Mouse (Mus musculus) layer of hippocampus, postnatal 36 days (tissue): Measurements from ENCODE around the gene Pfdn6. TPM values are rescaled to one million over a fixed set of nuclear protein-coding genes. Genes with fewer than 3 reads are reported as not detected.

Experiments used
- DNase-seq, 2 experiments: peaks; one replicate each; pipeline ENCODE4 v3.0.0; 2022
- total RNA-seq, 2 experiments: library from RNA; stranded (reverse); gene quantifications; 2 replicates each; pipeline ENCODE4 v1.2.3; 2021

Pfdn6 gene
- total RNA-seq, 2 experiments from 2014 or later: 85.6 to 91.8 TPM

DNA sequence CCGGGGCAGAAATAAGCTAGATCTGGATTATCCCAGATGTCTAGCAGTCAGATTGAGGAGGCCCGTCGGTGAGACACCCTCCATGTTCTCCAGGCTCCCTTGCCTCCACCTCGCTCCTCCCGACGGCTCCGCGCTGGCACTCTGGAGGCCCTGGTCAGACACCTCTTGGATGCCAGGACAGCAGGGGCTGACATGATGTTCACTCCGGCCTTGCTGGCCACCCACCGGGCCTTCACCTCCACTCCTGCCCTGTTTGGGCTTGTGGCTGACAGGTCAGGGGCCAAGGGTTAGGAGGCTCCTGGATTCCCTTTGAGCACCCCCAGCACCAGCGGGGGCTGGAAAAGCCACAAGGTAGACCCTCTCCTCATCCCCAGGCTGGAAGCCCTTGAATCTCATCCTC lies 8.2 kb downstream of the Pfdn6 start:
- DNase-seq: no peak

DNA sequence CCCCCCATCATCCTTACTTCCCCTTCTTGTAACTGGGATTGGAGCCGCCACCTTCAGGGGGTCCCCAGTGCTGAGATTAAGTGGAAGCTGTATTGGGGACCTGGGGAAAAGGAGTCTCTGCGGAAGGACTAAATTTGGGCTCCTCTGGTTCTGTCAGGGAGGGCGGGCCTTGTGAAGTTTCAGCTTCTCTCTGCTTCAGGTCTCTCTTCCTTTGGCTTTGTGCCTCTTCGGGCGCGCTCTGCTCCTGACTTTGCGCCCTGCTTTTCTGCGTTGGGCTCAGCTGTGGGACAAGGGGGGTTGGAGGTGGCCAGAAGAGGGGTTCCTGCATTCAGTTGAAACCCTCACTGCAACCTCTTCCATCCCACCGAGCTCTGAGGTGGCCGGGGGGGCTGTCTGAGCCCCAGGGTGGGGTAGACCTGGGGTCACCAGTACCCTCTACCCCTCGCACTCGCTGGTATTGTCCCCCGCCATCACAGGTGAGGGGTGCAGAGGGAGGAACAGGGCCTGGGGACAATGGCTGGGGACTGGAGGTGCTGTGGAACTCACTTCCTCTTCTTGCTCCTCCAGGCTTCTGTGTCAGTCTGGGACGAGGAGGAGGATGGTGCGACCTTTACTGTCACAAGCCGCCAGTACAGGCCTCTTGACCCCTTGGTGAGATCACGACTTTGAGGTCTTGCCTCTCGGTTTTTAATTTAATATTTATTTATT lies 8.8 kb downstream of the Pfdn6 start:
- no peak for DNase-seq

- DNase-seq: peak; percentile 71 to 72
Measured at GRCm38 (mm10) chr17:33930280-33931158, 9.6 kb downstream of the Pfdn6 start.

GRCm38 (mm10) chr17:33929371-33930279 lies 10.5 kb downstream of the Pfdn6 start, which contains the start of gene Rgl2:
Gene Rgl2, plus strand, starts transcription at chr17:33929543.
- DNase-seq: peak; percentile 92 to 94

- DNase-seq: no peak
Measured at GRCm38 (mm10) chr17:33928251-33928947, 11.7 kb downstream of the Pfdn6 start.

- DNase-seq: no peak
Measured at GRCm38 (mm10) chr17:33926207-33926932, 13.8 kb downstream of the Pfdn6 start.

- DNase-seq: no peak
Measured at GRCm38 (mm10) chr17:33925406-33926116, 14.6 kb downstream of the Pfdn6 start.

DNA sequence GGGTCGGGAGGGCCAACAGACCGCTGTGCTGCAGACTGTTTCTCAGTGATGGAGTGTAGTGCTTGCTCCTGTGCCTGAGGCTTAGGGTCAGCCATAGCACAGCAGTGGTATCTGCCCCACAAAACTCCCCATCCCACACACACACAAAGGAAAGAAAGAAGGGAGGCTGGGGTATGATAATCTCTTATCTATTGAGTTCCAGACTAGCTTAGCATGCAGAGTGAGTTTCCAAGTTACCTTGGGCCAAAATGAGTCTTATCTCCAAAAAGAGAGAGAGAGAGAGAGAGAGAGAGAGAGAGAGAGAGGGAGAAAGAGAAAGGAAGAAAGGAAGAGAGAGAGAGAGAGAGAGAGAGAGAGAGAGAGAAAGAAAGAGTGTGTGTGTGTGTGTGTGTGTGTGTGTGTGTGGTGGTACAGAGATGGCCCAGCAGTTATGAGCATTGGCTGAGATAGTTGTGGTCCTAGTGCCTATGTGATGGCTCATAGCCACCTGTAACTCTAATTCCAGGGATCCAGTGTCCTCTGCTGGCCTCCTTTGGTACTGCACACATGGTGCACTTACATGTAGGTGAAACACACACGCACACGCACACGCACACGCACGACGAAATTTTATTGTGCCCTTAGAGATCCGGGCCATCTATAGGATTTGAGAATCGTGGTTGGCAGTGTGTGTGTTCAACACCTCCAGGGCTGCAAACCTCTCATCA lies 15.4 kb downstream of the Pfdn6 start:
- no peak for DNase-seq

DNA sequence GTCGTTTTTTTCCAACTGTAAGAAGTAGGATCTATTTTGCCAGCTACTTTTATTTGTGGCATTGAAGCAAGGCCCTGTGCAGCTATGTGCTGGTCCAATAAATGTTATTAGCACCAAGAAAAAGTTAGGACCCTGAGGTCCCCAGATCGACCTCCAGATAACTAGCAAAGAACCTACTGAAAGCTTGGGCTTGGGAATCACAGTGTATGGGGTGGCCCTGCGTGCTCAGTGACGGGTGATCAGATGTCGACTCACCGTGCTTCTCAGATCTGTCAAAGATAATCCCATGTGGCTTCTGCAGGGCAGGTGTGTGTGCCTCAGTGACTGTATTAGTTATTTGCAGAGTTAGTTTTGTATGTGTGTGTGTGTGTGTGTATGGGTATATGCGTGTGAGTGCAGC lies 18.8 kb downstream of the Pfdn6 start:
- DNase-seq: no peak

DNA sequence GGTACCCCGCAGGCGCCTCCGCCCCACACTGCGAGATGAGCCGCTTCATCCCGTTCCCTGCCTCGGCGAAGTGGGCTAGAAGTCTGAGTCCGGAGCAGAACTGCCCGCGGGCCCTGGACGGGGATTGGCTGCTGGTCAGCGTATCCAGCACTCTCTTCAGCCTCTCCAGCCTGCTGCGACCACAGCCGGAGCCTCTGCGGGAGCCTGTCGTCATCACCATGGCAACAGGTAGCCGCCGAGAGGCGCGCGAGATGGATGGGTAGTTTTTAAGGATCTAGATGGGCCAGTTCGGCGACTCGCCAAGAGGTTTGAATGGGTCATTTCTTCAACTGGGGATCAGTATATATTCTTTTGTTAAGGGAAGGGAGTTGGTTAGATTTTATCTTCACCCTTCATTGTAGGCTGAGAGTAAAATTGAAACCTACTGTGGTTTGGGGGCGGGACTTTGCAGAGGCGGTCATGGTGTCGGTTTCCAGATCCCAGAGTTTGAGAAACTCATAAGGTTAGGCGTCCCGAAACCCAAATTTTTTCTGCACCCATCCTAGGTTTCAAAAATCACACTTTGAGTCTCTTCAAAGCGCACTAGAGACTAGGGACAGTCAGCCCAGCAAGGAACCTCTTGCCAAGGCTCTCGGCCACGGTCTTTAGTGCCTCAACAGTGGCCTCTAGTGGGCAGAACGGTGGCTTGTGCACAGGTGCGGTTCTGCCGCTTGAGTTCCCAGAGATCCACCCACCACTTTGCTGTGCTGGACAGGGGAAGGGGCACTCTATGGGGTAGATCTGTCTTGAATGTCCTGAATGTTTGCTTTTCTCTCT lies 19.7 kb downstream of the Pfdn6 start:
- peak; percentile 74 to 75 for DNase-seq

DNA sequence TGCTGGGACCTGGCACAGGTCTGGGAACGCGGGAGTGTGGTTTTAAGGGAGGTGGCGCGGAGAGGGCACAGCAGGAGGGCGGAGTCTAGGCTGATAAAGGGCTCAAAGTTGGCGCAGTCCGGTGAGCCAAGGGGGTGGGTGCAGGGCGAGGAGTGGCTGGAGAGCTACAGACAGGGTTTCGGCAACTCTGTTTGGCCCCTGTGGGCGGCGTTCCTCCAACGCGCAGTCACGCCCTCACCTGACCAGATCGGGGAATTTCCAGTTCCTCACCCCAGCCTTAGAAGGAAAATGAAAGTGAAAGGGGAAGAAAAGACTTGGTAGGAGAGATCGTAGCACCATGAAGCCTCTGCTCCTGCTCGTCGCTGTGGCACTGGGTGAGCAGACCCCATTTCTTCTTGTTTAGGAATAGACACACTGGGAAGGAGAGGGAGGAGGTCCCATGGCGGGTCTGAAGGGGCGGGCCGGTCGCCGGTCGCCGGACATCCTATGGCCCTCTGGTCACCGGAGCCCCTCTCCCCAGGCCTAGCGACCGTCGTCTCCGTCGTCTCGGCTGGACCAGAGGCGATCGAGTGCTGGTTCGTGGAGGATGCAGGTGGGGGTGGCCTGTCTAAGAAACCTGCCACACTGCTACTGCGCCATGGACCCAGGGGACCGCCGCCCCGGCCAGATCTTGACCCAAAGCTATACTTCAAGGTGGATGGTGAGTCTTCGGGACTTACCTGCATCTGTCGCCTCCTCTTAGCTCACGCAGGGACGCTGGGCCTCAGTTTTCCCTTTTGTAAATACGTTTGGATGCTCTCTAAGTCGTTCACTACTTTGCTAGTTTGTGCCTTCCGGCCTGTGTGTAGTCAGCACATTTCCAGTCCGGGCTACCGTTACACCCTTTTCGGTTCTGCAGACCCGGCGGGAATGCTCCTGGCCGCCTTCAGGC lies 20.5 kb downstream of the Pfdn6 start:
- no peak for DNase-seq

GRCm38 (mm10) chr17:33918293-33919203 lies 21.6 kb downstream of the Pfdn6 start:
- no peak for DNase-seq

- DNase-seq: no peak
Measured at GRCm38 (mm10) chr17:33917656-33918292, 22.4 kb downstream of the Pfdn6 start.

DNA sequence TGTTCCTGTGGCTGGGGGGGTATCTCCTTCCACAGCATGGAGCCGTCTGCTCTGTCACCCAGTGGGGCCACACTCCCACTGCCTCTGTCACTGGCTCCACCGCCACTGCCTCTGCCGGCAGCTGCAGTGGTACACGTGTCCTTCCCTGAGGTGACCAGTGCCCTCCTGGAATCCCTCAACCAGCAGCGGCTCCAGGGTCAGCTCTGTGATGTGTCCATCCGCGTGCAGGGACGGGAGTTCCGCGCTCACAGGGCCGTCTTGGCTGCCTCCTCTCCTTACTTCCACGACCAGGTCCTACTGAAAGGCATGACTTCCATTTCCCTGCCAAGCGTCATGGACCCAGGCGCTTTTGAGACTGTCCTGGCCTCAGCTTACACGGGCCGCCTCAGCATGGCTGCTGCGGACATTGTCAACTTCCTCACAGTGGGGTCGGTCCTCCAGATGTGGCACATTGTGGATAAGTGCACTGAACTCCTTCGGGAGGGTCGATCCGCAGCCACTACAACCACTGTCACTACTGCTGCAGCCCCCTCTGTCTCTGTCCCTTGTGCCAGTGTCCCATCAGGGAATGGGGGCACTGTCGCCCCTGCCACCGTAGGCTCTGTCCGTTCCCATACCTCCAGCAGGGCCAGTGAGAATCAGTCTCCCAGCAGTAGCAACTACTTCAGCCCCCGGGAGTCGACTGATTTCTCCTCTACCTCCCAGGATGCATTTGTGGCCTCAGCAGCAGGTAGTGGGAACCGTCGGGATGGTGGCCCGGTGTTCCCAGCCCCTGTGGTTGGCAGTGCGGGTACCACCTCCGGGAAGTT lies 23.1 kb downstream of the Pfdn6 start:
- DNase-seq: no peak

GRCm38 (mm10) chr17:33916294-33916693 lies 23.8 kb downstream of the Pfdn6 start:
- DNase-seq: no peak
